Comparison of ENCODE assay signal across 15 mouse cellular contexts in the genomic region with DNA sequence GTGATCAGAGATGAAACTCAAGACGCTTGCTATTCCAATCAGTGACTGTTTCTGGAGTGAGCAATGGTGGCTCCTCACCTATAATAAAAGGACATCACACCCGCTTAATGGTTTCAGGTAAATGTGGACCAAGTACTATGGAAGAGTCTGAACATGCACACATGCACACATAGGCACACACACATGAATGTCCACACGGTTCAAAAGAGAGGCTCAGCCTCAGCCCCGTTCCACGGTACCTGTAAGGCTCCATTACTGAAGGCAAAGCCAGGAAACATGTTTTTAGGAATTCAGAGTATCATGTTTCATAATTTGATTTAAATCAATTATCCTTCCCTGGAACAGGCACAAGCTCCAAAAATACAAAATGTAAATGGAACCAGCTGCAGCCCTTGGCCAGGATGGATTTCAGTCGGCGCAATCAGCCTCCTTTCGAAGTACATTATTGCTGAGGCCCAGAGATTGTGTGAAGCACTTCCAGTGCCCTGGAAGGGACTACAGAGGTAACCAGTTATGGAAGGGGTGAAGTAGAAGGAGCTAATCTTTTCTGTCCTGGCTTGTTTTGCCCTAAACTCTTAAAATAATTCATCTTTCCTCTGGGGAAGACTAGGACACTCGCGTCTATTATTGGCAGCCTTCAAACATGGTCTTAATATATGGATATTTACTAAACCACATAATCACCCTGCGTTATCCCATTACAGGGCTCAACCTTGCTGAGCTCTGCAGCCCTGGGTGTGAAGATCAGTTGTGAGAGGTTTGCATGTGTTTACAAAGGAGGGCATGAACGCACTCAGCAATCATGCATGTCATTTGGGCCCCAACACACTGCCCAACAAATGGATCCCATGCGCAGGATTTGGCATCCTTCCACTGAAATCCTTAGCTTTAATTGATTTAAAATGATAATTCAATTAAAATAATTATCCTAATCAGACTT.
"Had no signal": no experiment of that assay in that cellular context is flagged by ENCODE, and none has a peak within 500 bp of the region (broad histone marks: within the 10 kb centered on the region; RNA-seq: fewer than 3 reads in every experiment).

No protein-coding gene starts in this region.

- H3K36me3 ChIP-seq: liver, embryonic 13.5 days; lung, embryonic 15.5 days; midbrain, embryonic 15.5 days; neural tube, embryonic 13.5 days; stomach, embryonic 15.5 days had no signal

- ATAC-seq: liver, postnatal 0 days; midbrain, embryonic 15.5 days had no signal

- H3K27ac ChIP-seq: liver, embryonic 13.5 days; lung, embryonic 15.5 days; macrophage; midbrain, embryonic 15.5 days; neural tube, embryonic 13.5 days; stomach, embryonic 15.5 days had no signal

- H3K4me1 ChIP-seq: liver, embryonic 13.5 days; lung, embryonic 15.5 days; megakaryocyte, embryonic 14.5 days; midbrain, embryonic 15.5 days; neural tube, embryonic 13.5 days; stomach, embryonic 15.5 days had no signal

- H3K4me2 ChIP-seq: liver, embryonic 13.5 days; lung, embryonic 15.5 days; midbrain, embryonic 11.5 days; midbrain, embryonic 15.5 days; neural tube, embryonic 13.5 days; stomach, embryonic 15.5 days had no signal

- H3K9me3 ChIP-seq: liver, embryonic 13.5 days; lung, embryonic 15.5 days; midbrain, embryonic 15.5 days; neural tube, embryonic 13.5 days; stomach, embryonic 15.5 days had no signal

- H3K27me3 ChIP-seq: liver, embryonic 13.5 days; lung, embryonic 15.5 days; megakaryocyte, embryonic 14.5 days; midbrain, embryonic 15.5 days; neural tube, embryonic 13.5 days; stomach, embryonic 15.5 days had no signal

- H3K9ac ChIP-seq: liver, embryonic 13.5 days; liver, postnatal 0 days; lung, embryonic 15.5 days; midbrain, embryonic 15.5 days; neural tube, embryonic 13.5 days; stomach, embryonic 15.5 days had no signal

- DNase-seq: layer of hippocampus, adult 9-11 months; layer of hippocampus, postnatal 36 days; liver; liver, embryonic 13.5 days; liver, postnatal 0 days; lung, postnatal 14 days; right cerebral cortex, postnatal 14 days; thymus, postnatal 4 days had no signal

- H3K4me3 ChIP-seq: liver, embryonic 13.5 days; lung, embryonic 15.5 days; megakaryocyte, embryonic 14.5 days; midbrain, embryonic 15.5 days; neural tube, embryonic 13.5 days; stomach, embryonic 15.5 days had no signal
